In genomic region chr7:70777763-70778162, GRCm38 (mm10) we compare ENCODE assay signal across 20 mouse cellular contexts.
DNase-seq lines count a peak whose midpoint lies in the region; ATAC-seq and TF ChIP-seq lines count a peak whose summit lies in the region.
"Had no signal": no experiment of that assay in that cellular context is flagged by ENCODE, and none has a peak within 500 bp of the region (broad histone marks: within the 10 kb centered on the region; RNA-seq: fewer than 3 reads in every experiment).

No protein-coding gene starts in this region.

- no peak overlapping the region for H3K27ac ChIP-seq in hindbrain, embryonic 12.5 days
- H3K27ac ChIP-seq in hindbrain, embryonic 16.5 days (ENCODE audit: low read depth, low read length), result no peak overlapping the region
- no peak overlapping the region for H3K27ac ChIP-seq in neural tube, embryonic 11.5 days (ENCODE audit: low read depth, low read length)
- H3K27ac ChIP-seq in neural tube, embryonic 15.5 days (replicated peaks), result no peak overlapping the region
- H3K27ac ChIP-seq in midbrain, postnatal 0 days (ENCODE audit: low read depth, low read length), result no peak overlapping the region
- H3K27ac ChIP-seq: embryonic facial prominence, embryonic 15.5 days; liver, embryonic 14.5 days; neural tube, embryonic 13.5 days; stomach, embryonic 15.5 days had no signal

- no peaks in the 10 kb centered on the region for H3K9me3 ChIP-seq in hindbrain, embryonic 12.5 days (replicated peaks)
- no peaks in the 10 kb centered on the region for H3K9me3 ChIP-seq in hindbrain, embryonic 16.5 days (ENCODE audit: control insufficient read depth, low read length)
- H3K9me3 ChIP-seq in neural tube, embryonic 11.5 days (ENCODE audit: control insufficient read depth, low read length), result no peaks in the 10 kb centered on the region
- H3K9me3 ChIP-seq in neural tube, embryonic 15.5 days (replicated peaks), result no peaks in the 10 kb centered on the region
- 0 out of 2 replicates have a peak, but pooled peaks cover 4% of the 10 kb centered on the region for H3K9me3 ChIP-seq in midbrain, postnatal 0 days (ENCODE audit: low read length)
- H3K9me3 ChIP-seq: embryonic facial prominence, embryonic 15.5 days; hindbrain, embryonic 10.5 days; neural tube, embryonic 13.5 days; stomach, embryonic 15.5 days had no signal

- peak; percentile 15 for DNase-seq in neural tube, embryonic 11.5 days (ENCODE audit: low spot score)
- DNase-seq in embryo, embryonic 10.5 days (ENCODE audit: low spot score), result peak; percentile 36
- peak; percentile 10 for DNase-seq in midbrain, postnatal 0 days (ENCODE audit: low spot score)
- no peak for DNase-seq in cerebellum, adult 11-12 months
- DNase-seq: adrenal gland, adult 2 months; B cell, adult 2 months; cerebellum, adult 9-11 months; gastrocnemius, postnatal 36 days; kidney, adult 11 months; kidney, postnatal 10 days; right cerebral cortex, postnatal 14 days; thymus, adult 18-20 months had no signal

- H3K4me3 ChIP-seq in hindbrain, embryonic 12.5 days, result no peak overlapping the region
- no peak overlapping the region for H3K4me3 ChIP-seq in hindbrain, embryonic 16.5 days (ENCODE audit: low read length)
- no peak overlapping the region for H3K4me3 ChIP-seq in neural tube, embryonic 11.5 days (ENCODE audit: low read depth, low read length)
- no peak overlapping the region for H3K4me3 ChIP-seq in neural tube, embryonic 15.5 days (replicated peaks)
- no peak overlapping the region for H3K4me3 ChIP-seq in midbrain, postnatal 0 days (ENCODE audit: low read depth, low read length)
- H3K4me3 ChIP-seq: embryonic facial prominence, embryonic 15.5 days; hindbrain, embryonic 10.5 days; neural tube, embryonic 13.5 days; stomach, embryonic 15.5 days had no signal

- 0 out of 2 replicates have a peak, but pooled peaks cover 2% of the 10 kb centered on the region for H3K4me1 ChIP-seq in hindbrain, embryonic 12.5 days
- H3K4me1 ChIP-seq in hindbrain, embryonic 16.5 days (ENCODE audit: control insufficient read depth, insufficient read depth, low read depth, low read length), result no peaks in the 10 kb centered on the region
- 0 out of 2 replicates have a peak, but pooled peaks cover 3% of the 10 kb centered on the region for H3K4me1 ChIP-seq in neural tube, embryonic 11.5 days (ENCODE audit: control insufficient read depth, insufficient read depth, low read length)
- no peaks in the 10 kb centered on the region for H3K4me1 ChIP-seq in neural tube, embryonic 15.5 days
- no peaks in the 10 kb centered on the region for H3K4me1 ChIP-seq in midbrain, postnatal 0 days (ENCODE audit: insufficient read depth, low read length)
- H3K4me1 ChIP-seq: embryonic facial prominence, embryonic 15.5 days; stomach, embryonic 15.5 days had no signal

- 0 out of 2 replicates have a peak, but pooled peaks cover 4% of the 10 kb centered on the region for H3K27me3 ChIP-seq in hindbrain, embryonic 12.5 days
- H3K27me3 ChIP-seq in hindbrain, embryonic 16.5 days (replicated peaks; ENCODE audit: control insufficient read depth, insufficient read depth, low read length), result no peaks in the 10 kb centered on the region
- H3K27me3 ChIP-seq in neural tube, embryonic 11.5 days (ENCODE audit: control insufficient read depth, insufficient read depth, low read length), result no peaks in the 10 kb centered on the region
- H3K27me3 ChIP-seq in neural tube, embryonic 15.5 days (replicated peaks), result no peaks in the 10 kb centered on the region
- no peaks in the 10 kb centered on the region for H3K27me3 ChIP-seq in midbrain, postnatal 0 days (ENCODE audit: insufficient read depth, low read length)
- H3K27me3 ChIP-seq: embryonic facial prominence, embryonic 15.5 days; stomach, embryonic 15.5 days had no signal

- H3K36me3 ChIP-seq in hindbrain, embryonic 12.5 days, result no peaks in the 10 kb centered on the region
- no peaks in the 10 kb centered on the region for H3K36me3 ChIP-seq in hindbrain, embryonic 16.5 days (ENCODE audit: control insufficient read depth, insufficient read depth, low read length)
- no peaks in the 10 kb centered on the region for H3K36me3 ChIP-seq in neural tube, embryonic 11.5 days (ENCODE audit: control insufficient read depth, insufficient read depth, low read length)
- no peaks in the 10 kb centered on the region for H3K36me3 ChIP-seq in neural tube, embryonic 15.5 days
- H3K36me3 ChIP-seq in midbrain, postnatal 0 days (ENCODE audit: insufficient read depth, low read length), result no peaks in the 10 kb centered on the region
- H3K36me3 ChIP-seq: embryonic facial prominence, embryonic 15.5 days; hindbrain, embryonic 10.5 days; neural tube, embryonic 13.5 days; stomach, embryonic 15.5 days had no signal

- ATAC-seq in hindbrain, embryonic 12.5 days (ENCODE audit: low FRiP score), result peak; percentile 56; the same call in 1 of the 2 replicates
- no peak; the same call in 1 of the 2 replicates for ATAC-seq in hindbrain, embryonic 16.5 days
- no peak for ATAC-seq in neural tube, embryonic 11.5 days (ENCODE audit: insufficient read depth, low FRiP score, low TSS enrichment)
- ATAC-seq in neural tube, embryonic 15.5 days (ENCODE audit: low FRiP score), result no peak
- no peak for ATAC-seq in midbrain, postnatal 0 days (ENCODE audit: low FRiP score)

- no peak for TF ChIP-seq CTCF in midbrain, postnatal 0 days (IDR thresholded peaks at IDR 0.05)

- WGBS in hindbrain, embryonic 12.5 days, result 26% methylated on average over 4 of the region's 4 CpGs
- 19% methylated on average over 4 of the region's 4 CpGs for WGBS in hindbrain, embryonic 16.5 days
- 34% methylated on average over 4 of the region's 4 CpGs for WGBS in neural tube, embryonic 11.5 days
- 15% methylated on average over 4 of the region's 4 CpGs for WGBS in neural tube, embryonic 15.5 days
- WGBS in midbrain, postnatal 0 days, result 18% methylated on average over 4 of the region's 4 CpGs

- H3K9ac ChIP-seq in hindbrain, embryonic 12.5 days, result no peak overlapping the region
- no peak overlapping the region for H3K9ac ChIP-seq in hindbrain, embryonic 16.5 days (ENCODE audit: low read depth, low read length)
- no peak overlapping the region for H3K9ac ChIP-seq in neural tube, embryonic 11.5 days (ENCODE audit: low read length)
- H3K9ac ChIP-seq in neural tube, embryonic 15.5 days (replicated peaks), result no peak overlapping the region
- H3K9ac ChIP-seq in midbrain, postnatal 0 days (replicated peaks; ENCODE audit: low read length, poor library complexity, severe bottlenecking), result no peak overlapping the region
- H3K9ac ChIP-seq: embryonic facial prominence, embryonic 15.5 days; liver, embryonic 14.5 days; neural tube, embryonic 13.5 days; stomach, embryonic 15.5 days had no signal

- H3K4me2 ChIP-seq in hindbrain, embryonic 12.5 days (replicated peaks), result no peak overlapping the region
- H3K4me2 ChIP-seq in hindbrain, embryonic 16.5 days (ENCODE audit: low read length), result no peak overlapping the region
- no peak overlapping the region for H3K4me2 ChIP-seq in neural tube, embryonic 11.5 days (ENCODE audit: low read depth)
- no peak overlapping the region for H3K4me2 ChIP-seq in neural tube, embryonic 15.5 days
- no peak overlapping the region for H3K4me2 ChIP-seq in midbrain, postnatal 0 days (ENCODE audit: low read depth, low read length, poor library complexity, severe bottlenecking)
- H3K4me2 ChIP-seq: embryonic facial prominence, embryonic 15.5 days; neural tube, embryonic 13.5 days; stomach, embryonic 15.5 days had no signal
